Mouse (Mus musculus) brain, embryonic 18.5 days (tissue): Measurements from ENCODE around the gene Cpsf4l.

ENCODE experiments used
- DNase-seq: peaks from one replicate; pipeline ENCODE4 v3.0.0-alpha.2; 2012; ENCODE audit warnings: low read depth, low spot score

Cpsf4l gene

GRCm38 (mm10) chr11:113735151-113735550 is 25.3 kb upstream of the Cpsf4l start:
- no peak for DNase-seq

GRCm38 (mm10) chr11:113733631-113734364 is 24.0 kb upstream of the Cpsf4l start:
- no peak for DNase-seq

GRCm38 (mm10) chr11:113731945-113732612 is 22.3 kb upstream of the Cpsf4l start:
- DNase-seq = no peak

GRCm38 (mm10) chr11:113730879-113731278 is 21.1 kb upstream of the Cpsf4l start:
- no peak for DNase-seq

- no peak for DNase-seq
These were observed 20.1 kb upstream of the Cpsf4l start for GRCm38 (mm10) chr11:113729917-113730316.

GRCm38 (mm10) chr11:113729239-113729638 is 19.4 kb upstream of the Cpsf4l start:
- no peak for DNase-seq

- DNase-seq = no peak
These were observed 18.2 kb upstream of the Cpsf4l start for GRCm38 (mm10) chr11:113727992-113728391.

GRCm38 (mm10) chr11:113726994-113727888 is 17.4 kb upstream of the Cpsf4l start:
- DNase-seq = no peak

GRCm38 (mm10) chr11:113725235-113726048 is 15.6 kb upstream of the Cpsf4l start:
- no peak for DNase-seq

- DNase-seq = no peak
These were observed 12.7 kb upstream of the Cpsf4l start for GRCm38 (mm10) chr11:113722405-113723090.

GRCm38 (mm10) chr11:113717767-113718424 is 8.1 kb upstream of the Cpsf4l start:
- DNase-seq = no peak

GRCm38 (mm10) chr11:113716132-113716531 is 6.3 kb upstream of the Cpsf4l start:
- DNase-seq = no peak

- no peak for DNase-seq
These were observed 5.4 kb upstream of the Cpsf4l start for GRCm38 (mm10) chr11:113715078-113715674.

GRCm38 (mm10) chr11:113711061-113711460 is 1.2 kb upstream of the Cpsf4l start:
- DNase-seq = no peak

GRCm38 (mm10) chr11:113710257-113710777 is 500 bp upstream of the Cpsf4l start:
- DNase-seq = no peak

GRCm38 (mm10) chr11:113709272-113709671 is 545 bp downstream of the Cpsf4l start:
- no peak for DNase-seq

- no peak for DNase-seq
These were observed 1.1 kb downstream of the Cpsf4l start for GRCm38 (mm10) chr11:113708629-113709213.

GRCm38 (mm10) chr11:113705966-113706652 is 3.7 kb downstream of the Cpsf4l start:
- DNase-seq = no peak
